Mouse (Mus musculus) myocyte (in vitro differentiated cells): ENCODE results near the gene Ubox5. TPM values are rescaled to one million over a fixed set of nuclear protein-coding genes. Genes with fewer than 3 reads are reported as not detected.

Source experiments
- H3K27me3 ChIP-seq: one replicate; pipeline ENCODE4 v1.6.1; 2011; ENCODE audit not compliant: control insufficient read depth, insufficient read depth, insufficient read length
- H3K36me3 ChIP-seq: one replicate; pipeline ENCODE4 v1.6.1; 2011; ENCODE audit not compliant: control insufficient read depth, insufficient read depth
- H3K4me2 ChIP-seq: one replicate; pipeline ENCODE4 v1.6.1; 2011; ENCODE audit warnings: low read depth, control low read depth
- H3K4me3 ChIP-seq: one replicate; pipeline ENCODE4 v1.5.1; 2011; ENCODE audit warnings: mild to moderate bottlenecking, control low read depth, moderate library complexity
- H3K79me2 ChIP-seq: one replicate; pipeline ENCODE4 v1.6.1; 2011; ENCODE audit not compliant: control insufficient read depth, insufficient read depth
- H3ac ChIP-seq: one replicate; pipeline ENCODE4 v1.6.1; 2011; ENCODE audit not compliant: control insufficient read depth, insufficient read length
- CEBPB ChIP-seq: IDR thresholded peaks from 2 replicates; pipeline ENCODE4 v1.6.1; 2011; ENCODE audit warnings: mild to moderate bottlenecking, moderate library complexity; ENCODE audit not compliant: poor library complexity, insufficient read depth, severe bottlenecking
- E2F4 ChIP-seq: IDR thresholded peaks from one replicate; pipeline ENCODE4 v1.6.1; 2011; ENCODE audit warnings: mild to moderate bottlenecking, control low read depth, moderate library complexity; ENCODE audit not compliant: insufficient read depth
- MAX ChIP-seq: IDR thresholded peaks from one replicate; pipeline ENCODE4 v1.6.1; 2011; ENCODE audit warnings: low read depth, mild to moderate bottlenecking, control low read depth
- MYOD1 ChIP-seq, 3 experiments: IDR thresholded peaks; one replicate each; pipeline ENCODE4 v1.6.1; 2011; ENCODE audit warnings: control low read depth in 2 of 3, low read depth in 2 of 3, mild to moderate bottlenecking in 2 of 3, moderate library complexity in 1 of 3; ENCODE audit not compliant: insufficient read length in 2 of 3, control insufficient read depth in 1 of 3
- MYOG ChIP-seq, 3 experiments: IDR thresholded peaks; one replicate each; pipeline ENCODE4 v1.6.1; 2011; ENCODE audit warnings: control low read depth in 2 of 3, low read depth in 2 of 3, mild to moderate bottlenecking in 2 of 3; ENCODE audit not compliant: insufficient read length in 2 of 3, control insufficient read depth in 1 of 3, insufficient read depth in 1 of 3
- POLR2A ChIP-seq: IDR thresholded peaks from one replicate; pipeline ENCODE4 v1.6.1; 2011; ENCODE audit warnings: low read depth, mild to moderate bottlenecking, control low read depth, moderate library complexity; ENCODE audit not compliant: insufficient read length
- POLR2AphosphoS2 ChIP-seq: IDR thresholded peaks from one replicate; pipeline ENCODE4 v1.6.1; 2011; ENCODE audit warnings: low read depth, control low read depth; ENCODE audit not compliant: insufficient read length
- REST ChIP-seq: IDR thresholded peaks from one replicate; pipeline ENCODE4 v1.6.1; 2011; ENCODE audit warnings: mild to moderate bottlenecking, control low read depth, moderate library complexity; ENCODE audit not compliant: insufficient read depth, insufficient read length
- SRF ChIP-seq: IDR thresholded peaks from one replicate; pipeline ENCODE4 v1.6.1; 2011; ENCODE audit warnings: low read depth; ENCODE audit not compliant: control insufficient read depth, insufficient read length
- TCF12 ChIP-seq: IDR thresholded peaks from one replicate; pipeline ENCODE4 v1.6.1; 2011; ENCODE audit warnings: mild to moderate bottlenecking, control low read depth; ENCODE audit not compliant: poor library complexity, insufficient read depth, severe bottlenecking
- TCF3 ChIP-seq: IDR thresholded peaks from one replicate; pipeline ENCODE4 v1.6.1; 2011; ENCODE audit warnings: low read depth, control low read depth; ENCODE audit not compliant: insufficient read length
- USF1 ChIP-seq: IDR thresholded peaks from one replicate; pipeline ENCODE4 v1.6.1; 2011; ENCODE audit warnings: low read depth, mild to moderate bottlenecking, control low read depth, moderate library complexity
- polyA plus RNA-seq: library from polyadenylated mRNA; unstranded; fragments of >200 nt; fragmentation: generic; extraction: Trizol; gene quantifications from one replicate; pipeline ENCODE4 v1.2.1, GENCODE M21; 2012; ENCODE audit warnings: missing spikeins

Ubox5 gene
- polyA plus RNA-seq, 1 experiment, result 5.4 TPM

- Histone ChIP-seq H3ac (no peak overlapping the region), H3K79me2 (no peaks in the 10 kb centered on the region), H3K27me3 (no peaks in the 10 kb centered on the region), H3K36me3 (peaks cover 31% of the 10 kb centered on the region), H3K4me3 (no peak overlapping the region), H3K4me2 (no peak overlapping the region)
- TF ChIP-seq POLR2AphosphoS2, result no peak
- TF ChIP-seq E2F4, result no peak
- TF ChIP-seq MYOG (IDR thresholded peaks at IDR 0.05; ENCODE audit: control insufficient read depth in 1 of 3, insufficient read depth in 1 of 3, insufficient read length in 2 of 3, low read depth in 2 of 3), result no peak
- no peak for TF ChIP-seq MYOD1 (IDR thresholded peaks at IDR 0.05; ENCODE audit: control insufficient read depth in 1 of 3, insufficient read length in 2 of 3, low read depth in 2 of 3)
- no peak for TF ChIP-seq TCF3
- no peak for TF ChIP-seq TCF12
- no peak for TF ChIP-seq CEBPB
- TF ChIP-seq USF1, result no peak
Measured at GRCm38 (mm10) chr2:130602195-130602594, 27.6 kb downstream of the Ubox5 start.

DNA sequence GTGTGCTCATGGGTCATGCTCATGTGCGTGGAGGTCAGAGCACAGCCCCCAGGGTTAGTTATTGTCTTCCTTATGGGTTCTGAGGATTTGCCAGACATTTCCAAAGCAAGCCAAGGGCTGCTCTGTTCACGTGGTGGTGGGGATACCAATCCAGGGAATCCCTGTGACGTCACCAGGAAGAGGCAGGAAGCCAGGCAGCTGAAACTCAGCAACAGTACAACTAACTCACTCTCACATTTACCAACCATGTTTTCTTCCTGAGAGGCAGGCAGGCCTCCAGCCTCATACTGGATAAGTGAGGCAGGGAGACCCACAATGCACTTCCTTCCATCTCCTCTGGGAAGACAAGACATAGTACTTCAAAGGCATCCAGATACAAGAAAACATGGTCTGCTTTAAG is 31.4 kb downstream of the Ubox5 start:
- no peak overlapping the region for H3K4me3 ChIP-seq
- no peak overlapping the region for H3ac ChIP-seq
- TF ChIP-seq MYOG (IDR thresholded peaks at IDR 0.05; ENCODE audit: control insufficient read depth in 1 of 3, insufficient read depth in 1 of 3, insufficient read length in 2 of 3, low read depth in 2 of 3) (no peak), E2F4 (no peak), TCF12 (no peak), USF1 (no peak), TCF3 (no peak), MYOD1 (IDR thresholded peaks at IDR 0.05; ENCODE audit: control insufficient read depth in 1 of 3, insufficient read length in 2 of 3, low read depth in 2 of 3) (no peak), CEBPB (no peak), SRF (no peak), POLR2A (no peak), REST (no peak), MAX (no peak), POLR2AphosphoS2 (no peak)
- no peaks in the 10 kb centered on the region for H3K27me3 ChIP-seq
- H3K4me2 ChIP-seq, result no peak overlapping the region
- H3K79me2 ChIP-seq, result no peaks in the 10 kb centered on the region
- H3K36me3 ChIP-seq, result peaks cover 34% of the 10 kb centered on the region

DNA sequence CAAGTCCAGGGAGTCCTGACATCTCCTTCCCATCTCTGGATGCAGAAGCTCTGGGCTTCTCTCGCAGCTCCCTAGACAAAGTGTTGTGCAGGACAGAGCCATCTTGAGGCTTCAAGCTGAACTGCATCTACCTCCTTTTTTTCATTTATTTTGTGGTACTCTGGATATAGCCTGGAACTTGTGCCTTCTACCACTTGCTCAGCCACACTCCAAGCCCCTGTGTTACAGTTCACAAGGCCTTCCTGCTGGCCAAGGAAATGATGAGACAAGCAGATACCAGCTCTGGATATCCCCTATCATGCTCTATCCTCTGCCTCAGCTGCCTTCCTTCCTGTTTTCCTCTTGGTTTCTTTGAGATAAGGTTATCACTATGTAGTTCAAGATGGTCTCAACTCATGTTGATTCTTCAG is 32.2 kb downstream of the Ubox5 start:
- no peak overlapping the region for H3K4me2 ChIP-seq
- H3ac ChIP-seq, result no peak overlapping the region
- H3K36me3 ChIP-seq, result peaks cover 34% of the 10 kb centered on the region
- no peaks in the 10 kb centered on the region for H3K79me2 ChIP-seq
- no peak overlapping the region for H3K4me3 ChIP-seq
- TF ChIP-seq MYOD1 (IDR thresholded peaks at IDR 0.05; ENCODE audit: control insufficient read depth in 1 of 3, insufficient read length in 2 of 3, low read depth in 2 of 3), result no peak
- no peak for TF ChIP-seq SRF
- TF ChIP-seq E2F4, result no peak
- no peak for TF ChIP-seq POLR2A
- no peak for TF ChIP-seq USF1
- TF ChIP-seq MYOG (IDR thresholded peaks at IDR 0.05; ENCODE audit: control insufficient read depth in 1 of 3, insufficient read depth in 1 of 3, insufficient read length in 2 of 3, low read depth in 2 of 3), result no peak
- TF ChIP-seq TCF12, result no peak
- TF ChIP-seq MAX, result no peak
- TF ChIP-seq REST, result no peak
- no peak for TF ChIP-seq TCF3
- no peak for TF ChIP-seq CEBPB
- no peak for TF ChIP-seq POLR2AphosphoS2
- H3K27me3 ChIP-seq, result no peaks in the 10 kb centered on the region

DNA sequence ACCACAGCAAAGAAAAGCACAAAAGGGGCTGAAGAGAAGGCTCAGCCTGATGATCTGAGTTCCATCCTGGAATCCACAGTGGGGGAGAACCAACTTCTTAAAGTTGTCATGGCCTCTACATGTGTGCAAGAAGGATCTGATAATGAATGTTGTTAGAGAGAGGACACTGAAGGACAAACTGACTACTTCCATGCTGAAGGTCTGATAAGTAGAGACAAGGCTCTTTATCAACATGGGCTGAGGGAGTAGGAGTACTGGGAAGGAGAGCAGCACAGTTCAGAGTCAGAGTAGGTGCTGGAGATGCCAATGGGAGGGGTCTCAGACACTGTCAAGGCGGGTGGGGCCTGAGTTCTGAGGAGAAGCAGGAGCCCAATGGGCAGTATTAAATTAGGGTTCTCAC is 34.2 kb downstream of the Ubox5 start:
- Histone ChIP-seq H3K27me3 (no peaks in the 10 kb centered on the region), H3K36me3 (peaks cover 20% of the 10 kb centered on the region), H3K4me3 (no peak overlapping the region), H3K79me2 (no peaks in the 10 kb centered on the region), H3K4me2 (no peak overlapping the region), H3ac (no peak overlapping the region)
- TF ChIP-seq USF1, result no peak
- no peak for TF ChIP-seq CEBPB
- no peak for TF ChIP-seq MYOG (IDR thresholded peaks at IDR 0.05; ENCODE audit: control insufficient read depth in 1 of 3, insufficient read depth in 1 of 3, insufficient read length in 2 of 3, low read depth in 2 of 3)
- no peak for TF ChIP-seq TCF3
- no peak for TF ChIP-seq TCF12
- no peak for TF ChIP-seq E2F4
- TF ChIP-seq POLR2AphosphoS2, result no peak
- no peak for TF ChIP-seq REST
- TF ChIP-seq POLR2A, result no peak
- TF ChIP-seq SRF, result no peak
- no peak for TF ChIP-seq MAX
- no peak for TF ChIP-seq MYOD1 (IDR thresholded peaks at IDR 0.05; ENCODE audit: control insufficient read depth in 1 of 3, insufficient read length in 2 of 3, low read depth in 2 of 3)

DNA sequence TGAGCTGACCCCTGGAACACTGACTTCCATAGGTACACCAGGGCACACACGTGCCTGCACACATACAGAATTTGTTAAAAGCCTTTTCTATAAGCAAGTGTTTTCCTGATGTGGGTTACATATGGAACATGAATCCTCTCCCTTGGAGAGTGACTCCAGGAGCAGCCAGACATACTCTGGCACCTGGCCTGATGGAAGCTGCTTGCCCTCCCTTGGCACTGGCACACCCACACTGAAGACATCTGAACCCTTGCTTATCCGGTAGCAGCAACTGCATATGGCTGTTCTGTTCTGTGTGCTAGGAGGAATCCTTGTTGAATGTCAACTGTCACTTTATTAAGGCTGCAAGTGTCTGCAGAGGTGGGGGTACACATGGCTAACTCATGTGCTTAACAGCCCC is 38.8 kb downstream of the Ubox5 start:
- Histone ChIP-seq H3ac (no peak overlapping the region), H3K36me3 (peaks cover 14% of the 10 kb centered on the region), H3K27me3 (no peaks in the 10 kb centered on the region), H3K4me3 (no peak overlapping the region), H3K79me2 (no peaks in the 10 kb centered on the region), H3K4me2 (no peak overlapping the region)
- TF ChIP-seq POLR2AphosphoS2 (no peak), POLR2A (no peak), MYOD1 (IDR thresholded peaks at IDR 0.05; ENCODE audit: control insufficient read depth in 1 of 3, insufficient read length in 2 of 3, low read depth in 2 of 3) (no peak), CEBPB (no peak), MAX (no peak), SRF (no peak), REST (no peak), MYOG (IDR thresholded peaks at IDR 0.05; ENCODE audit: control insufficient read depth in 1 of 3, insufficient read depth in 1 of 3, insufficient read length in 2 of 3, low read depth in 2 of 3) (no peak), E2F4 (no peak), TCF3 (no peak), USF1 (no peak), TCF12 (no peak)
